Mouse (Mus musculus): ENCODE measurements around the gene Naif1.

- TF ChIP-seq CTCF (IDR thresholded peaks at IDR 0.05; ENCODE audit: control insufficient read depth, insufficient read depth, insufficient replicate concordance, low read depth, low read length): no peak
- TF ChIP-seq POLR2A (IDR thresholded peaks at IDR 0.05; ENCODE audit: control insufficient read depth, low read depth, low read length): no peak
These were observed 20.9 kb downstream of the Naif1 start for GRCm38 (mm10) chr2:32471001-32471680.

Data from testis, adult 2 months (tissue).